Mouse (Mus musculus) C2C12 (cell line): Measurements from ENCODE around the gene Pdzd3. TPM values are rescaled to one million over a fixed set of nuclear protein-coding genes. Genes with fewer than 3 reads are reported as not detected.

ENCODE experiments used
- H3K27me3 ChIP-seq: one replicate; pipeline ENCODE4 v1.6.1; 2011; ENCODE audit not compliant: control insufficient read depth, insufficient read depth, insufficient read length
- H3K36me3 ChIP-seq: one replicate; pipeline ENCODE4 v1.6.1; 2011; ENCODE audit not compliant: control insufficient read depth, insufficient read depth
- H3K4me3 ChIP-seq: one replicate; pipeline ENCODE4 v1.5.1; 2011; ENCODE audit warnings: mild to moderate bottlenecking, control low read depth; ENCODE audit not compliant: poor library complexity, insufficient read depth, severe bottlenecking
- H3K79me2 ChIP-seq: one replicate; pipeline ENCODE4 v1.6.1; 2011; ENCODE audit not compliant: control insufficient read depth, insufficient read depth
- H3K79me3 ChIP-seq: one replicate; pipeline ENCODE4 v1.6.1; 2011; ENCODE audit warnings: low read depth, control low read depth
- H3ac ChIP-seq: one replicate; pipeline ENCODE3; 2011; ENCODE audit warnings: low read depth; ENCODE audit not compliant: control insufficient read depth, insufficient read length
- CEBPB ChIP-seq: IDR thresholded peaks from one replicate; pipeline ENCODE4 v1.6.1; 2011; ENCODE audit warnings: low read depth, mild to moderate bottlenecking, control low read depth, moderate library complexity
- CTCF ChIP-seq: IDR thresholded peaks from one replicate; pipeline ENCODE4 v1.5.1; 2011; ENCODE audit not compliant: control insufficient read depth, insufficient read depth, insufficient read length
- FOSL1 ChIP-seq: IDR thresholded peaks from one replicate; pipeline ENCODE4 v1.8.0; 2011; ENCODE audit warnings: mild to moderate bottlenecking, low read length; ENCODE audit not compliant: poor library complexity, insufficient read depth, severe bottlenecking
- MAX ChIP-seq: IDR thresholded peaks from one replicate; pipeline ENCODE4 v1.6.1; 2011; ENCODE audit warnings: mild to moderate bottlenecking, control low read depth
- MYOD1 ChIP-seq: IDR thresholded peaks from one replicate; pipeline ENCODE4 v1.6.1; 2011; ENCODE audit warnings: low read depth; ENCODE audit not compliant: control insufficient read depth, insufficient read length
- MYOG ChIP-seq: IDR thresholded peaks from one replicate; pipeline ENCODE4 v1.6.1; 2011; ENCODE audit not compliant: control insufficient read depth, insufficient read length; ENCODE audit errors: extremely low read depth
- USF1 ChIP-seq: IDR thresholded peaks from one replicate; pipeline ENCODE4 v1.6.1; 2011; ENCODE audit warnings: low read depth, mild to moderate bottlenecking, control low read depth, moderate library complexity
- polyA plus RNA-seq: library from polyadenylated mRNA; unstranded; fragments of >200 nt; fragmentation: generic; extraction: Trizol; gene quantifications from one replicate; pipeline ENCODE4 v1.2.1, GENCODE M21; 2012; ENCODE audit warnings: missing spikeins

Pdzd3 gene
- polyA plus RNA-seq, 1 experiment, result not detected

GRCm38 (mm10) chr9:44199580-44199979 is 51.7 kb downstream of the Pdzd3 start:
- H3K4me3 ChIP-seq, result no peak overlapping the region
- TF ChIP-seq MYOG, result no peak
- no peak for TF ChIP-seq CEBPB
- TF ChIP-seq FOSL1, result no peak
- TF ChIP-seq MAX, result no peak
- TF ChIP-seq USF1, result no peak
- TF ChIP-seq CTCF, result no peak
- TF ChIP-seq MYOD1, result no peak
- H3K27me3 ChIP-seq, result no peaks in the 10 kb centered on the region
- H3K79me3 ChIP-seq, result peaks cover 24% of the 10 kb centered on the region
- H3K36me3 ChIP-seq, result peaks cover 9% of the 10 kb centered on the region
- H3ac ChIP-seq, result no peak overlapping the region
- peaks cover 49% of the 10 kb centered on the region for H3K79me2 ChIP-seq

- TF ChIP-seq USF1 (no peak), MYOD1 (no peak), MYOG (no peak), CEBPB (no peak), CTCF (no peak), FOSL1 (no peak), MAX (no peak)
- H3K36me3 ChIP-seq, result peaks cover 9% of the 10 kb centered on the region
- H3K79me2 ChIP-seq, result peaks cover 49% of the 10 kb centered on the region
- H3K79me3 ChIP-seq, result peaks cover 23% of the 10 kb centered on the region
- no peaks in the 10 kb centered on the region for H3K27me3 ChIP-seq
- no peak overlapping the region for H3ac ChIP-seq
- no peak overlapping the region for H3K4me3 ChIP-seq
These were observed 52.1 kb downstream of the Pdzd3 start for GRCm38 (mm10) chr9:44199166-44199565.

Other genes starting within 250 kb of the Pdzd3 start
- not detected for gene Thy1, start 208.1 kb downstream of the Pdzd3 start, polyA plus RNA-seq
- 0.73 TPM for gene Usp2, start 184.4 kb downstream of the Pdzd3 start, polyA plus RNA-seq
- gene Mfrp, start 149.7 kb downstream of the Pdzd3 start, polyA plus RNA-seq, result 0.05 TPM
- 0.15 TPM for gene C1qtnf5, start 144.2 kb downstream of the Pdzd3 start, polyA plus RNA-seq
- 0.05 TPM for gene Gm49380, start 138.0 kb downstream of the Pdzd3 start, polyA plus RNA-seq
- 52.6 TPM for gene Rnf26, start 138.0 kb downstream of the Pdzd3 start, polyA plus RNA-seq
- 21.7 TPM for gene Mcam, start 117.0 kb downstream of the Pdzd3 start, polyA plus RNA-seq
- gene Cbl, start 17.4 kb downstream of the Pdzd3 start, polyA plus RNA-seq, result 8.2 TPM
- gene Ccdc153, start 10.8 kb downstream of the Pdzd3 start, polyA plus RNA-seq, result 0.04 TPM
- 3.4 TPM for gene Nlrx1, start 17.1 kb upstream of the Pdzd3 start, polyA plus RNA-seq
- gene Abcg4, start 37.1 kb upstream of the Pdzd3 start, polyA plus RNA-seq, result 0.21 TPM
- gene Hinfp, start 54.2 kb upstream of the Pdzd3 start, polyA plus RNA-seq, result 9.1 TPM
- gene C2cd2l, start 68.8 kb upstream of the Pdzd3 start, polyA plus RNA-seq, result 18.8 TPM
- 34.0 TPM for gene Dpagt1, start 74.5 kb upstream of the Pdzd3 start, polyA plus RNA-seq
- 347 TPM for gene H2afx, start 83.2 kb upstream of the Pdzd3 start, polyA plus RNA-seq
- gene Hmbs, start 92.8 kb upstream of the Pdzd3 start, polyA plus RNA-seq, result 59.6 TPM
- gene Vps11, start 110.2 kb upstream of the Pdzd3 start, polyA plus RNA-seq, result 26.1 TPM
- 68.3 TPM for gene Hyou1, start 128.0 kb upstream of the Pdzd3 start, polyA plus RNA-seq
- 11.5 TPM for gene Slc37a4, start 145.4 kb upstream of the Pdzd3 start, polyA plus RNA-seq
- 2,166 TPM for gene Rps25, start 155.7 kb upstream of the Pdzd3 start, polyA plus RNA-seq
- gene Trappc4, start 156.1 kb upstream of the Pdzd3 start, polyA plus RNA-seq, result 149 TPM
- gene Ccdc84, start 167.1 kb upstream of the Pdzd3 start, polyA plus RNA-seq, result 17.9 TPM
- not detected for gene Foxr1, start 189.7 kb upstream of the Pdzd3 start, polyA plus RNA-seq
- gene Upk2, start 203.5 kb upstream of the Pdzd3 start, polyA plus RNA-seq, result 0.04 TPM
- gene Bcl9l, start 231.4 kb upstream of the Pdzd3 start, polyA plus RNA-seq, result 31.4 TPM